Mouse (Mus musculus) MEL (cell line): ENCODE results near the gene Fermt3. TPM values are rescaled to one million over a fixed set of nuclear protein-coding genes. Genes with fewer than 3 reads are reported as not detected.

ENCODE experiments used
- DNase-seq: peaks from one replicate; pipeline ENCODE4 v3.0.0; 2011; ENCODE audit warnings: low read depth, low spot score
- H3K27ac ChIP-seq: 2 replicates; pipeline ENCODE4 v1.5.1; 2012; ENCODE audit warnings: low read depth, mild to moderate bottlenecking, control low read depth, low read length, moderate library complexity; ENCODE audit not compliant: control insufficient read depth
- H3K27me3 ChIP-seq, 2 experiments: fragments of 150-350 bp in 1 of 2; sonication (generic) in 1 of 2; 2 replicates each; pipeline ENCODE4 v1.6.1; 2012; ENCODE audit warnings: low read length in 2 of 2, mild to moderate bottlenecking in 2 of 2, improper control_type of control experiment in 1 of 2, moderate library complexity in 1 of 2; ENCODE audit not compliant: insufficient read depth in 2 of 2, control insufficient read depth in 1 of 2
- H3K36me3 ChIP-seq, 2 experiments: 2 replicates each; pipeline ENCODE4 v1.6.1; 2012 to 2014; ENCODE audit warnings: low read length in 2 of 2, improper control_type of control experiment in 1 of 2, inconsistent platforms in 1 of 2, mild to moderate bottlenecking in 1 of 2; ENCODE audit not compliant: insufficient read depth in 2 of 2, control insufficient read depth in 1 of 2
- H3K4me1 ChIP-seq, 2 experiments: fragments of 150-350 bp in 1 of 2; sonication (generic) in 1 of 2; 2 replicates each; pipeline ENCODE4 v1.6.1; 2012; ENCODE audit warnings: low read length in 2 of 2, improper control_type of control experiment in 1 of 2, mild to moderate bottlenecking in 1 of 2; ENCODE audit not compliant: insufficient read depth in 2 of 2, control insufficient read depth in 1 of 2
- H3K4me3 ChIP-seq, 2 experiments: fragments of 150-350 bp in 1 of 2; sonication (generic) in 1 of 2; 2 replicates each; pipeline ENCODE4 v1.5.1; 2012; ENCODE audit warnings: low read depth in 2 of 2, low read length in 2 of 2, mild to moderate bottlenecking in 2 of 2, moderate library complexity in 2 of 2, control low read depth in 1 of 2, improper control_type of control experiment in 1 of 2; ENCODE audit not compliant: control insufficient read depth in 1 of 2, insufficient read depth in 1 of 2
- H3K79me2 ChIP-seq: 2 replicates; pipeline ENCODE4 v1.6.1; 2012; ENCODE audit warnings: mild to moderate bottlenecking, low read length, moderate library complexity; ENCODE audit not compliant: control insufficient read depth, poor library complexity, insufficient read depth
- H3K9ac ChIP-seq: 2 replicates; pipeline ENCODE4 v1.6.1; 2012; ENCODE audit warnings: low read depth, mild to moderate bottlenecking, control low read depth, low read length, moderate library complexity; ENCODE audit not compliant: control insufficient read depth, poor library complexity, severe bottlenecking
- H3K9me3 ChIP-seq: fragments of 150-350 bp; sonication (generic); replicated peaks from 2 replicates; pipeline ENCODE4 v1.6.1; 2012; ENCODE audit warnings: mild to moderate bottlenecking, low read length, improper control_type of control experiment, moderate library complexity; ENCODE audit not compliant: insufficient read depth
- BHLHE40 ChIP-seq: IDR thresholded peaks from 2 replicates; pipeline ENCODE4 v1.6.1; 2012; ENCODE audit warnings: low read depth, mild to moderate bottlenecking, inconsistent platforms, low read length, improper control_type of control experiment, borderline replicate concordance
- CHD1 ChIP-seq: IDR thresholded peaks from 2 replicates; pipeline ENCODE4 v1.6.1; 2012; ENCODE audit warnings: low read depth, mild to moderate bottlenecking, inconsistent platforms, low read length, improper control_type of control experiment
- E2F4 ChIP-seq: IDR thresholded peaks from 2 replicates; pipeline ENCODE4 v1.6.1; 2011; ENCODE audit warnings: low read depth, low read length, improper control_type of control experiment, borderline replicate concordance
- ELF1 ChIP-seq: IDR thresholded peaks from 2 replicates; pipeline ENCODE4 v1.6.1; 2014; ENCODE audit warnings: low read depth, mild to moderate bottlenecking, inconsistent platforms, low read length, improper control_type of control experiment, moderate library complexity
- ETS1 ChIP-seq: IDR thresholded peaks from 2 replicates; pipeline ENCODE4 v1.6.1; 2012; ENCODE audit warnings: low read depth, mild to moderate bottlenecking, inconsistent platforms, low read length, improper control_type of control experiment, moderate library complexity
- GATA1 ChIP-seq: IDR thresholded peaks from 2 replicates; pipeline ENCODE4 v1.6.1; 2011; ENCODE audit warnings: low read depth, low read length, improper control_type of control experiment
- JUND ChIP-seq: IDR thresholded peaks from 2 replicates; pipeline ENCODE4 v1.6.1; 2011; ENCODE audit warnings: low read depth, mild to moderate bottlenecking, improper control_type of control experiment, low read length
- MAFK ChIP-seq: IDR thresholded peaks from 2 replicates; pipeline ENCODE4 v1.6.1; 2011; ENCODE audit warnings: low read depth, mild to moderate bottlenecking, low read length, improper control_type of control experiment, borderline replicate concordance
- MEF2A ChIP-seq: IDR thresholded peaks from 2 replicates; pipeline ENCODE4 v1.6.1; 2014; ENCODE audit warnings: low read depth, mild to moderate bottlenecking, inconsistent platforms, low read length, improper control_type of control experiment; ENCODE audit not compliant: poor library complexity, insufficient replicate concordance, severe bottlenecking; ENCODE audit errors: extremely low read depth
- MYC ChIP-seq: IDR thresholded peaks from 2 replicates; pipeline ENCODE4 v1.6.1; 2011; ENCODE audit warnings: low read depth, mild to moderate bottlenecking, low read length, improper control_type of control experiment, moderate library complexity
- NRF1 ChIP-seq: IDR thresholded peaks from 2 replicates; pipeline ENCODE4 v1.6.1; 2014; ENCODE audit warnings: low read depth, mild to moderate bottlenecking, inconsistent platforms, low read length, improper control_type of control experiment, moderate library complexity; ENCODE audit not compliant: poor library complexity, insufficient read depth, severe bottlenecking
- POLR2A ChIP-seq, 2 experiments: IDR thresholded peaks; 2 replicates each; pipeline ENCODE4 v1.6.1; 2011 to 2012; ENCODE audit warnings: low read length in 2 of 2, mild to moderate bottlenecking in 2 of 2, control low read depth in 1 of 2, improper control_type of control experiment in 1 of 2, low read depth in 1 of 2, moderate library complexity in 1 of 2; ENCODE audit not compliant: control insufficient read depth in 1 of 2, insufficient read depth in 1 of 2, poor library complexity in 1 of 2
- POLR2AphosphoS5 ChIP-seq: IDR thresholded peaks from 2 replicates; pipeline ENCODE4 v1.6.1; 2012; ENCODE audit warnings: low read depth, borderline replicate concordance, mild to moderate bottlenecking, inconsistent platforms, low read length, moderate library complexity, mixed read lengths
- RCOR1 ChIP-seq: IDR thresholded peaks from 2 replicates; pipeline ENCODE4 v1.6.1; 2012; ENCODE audit warnings: low read depth, mild to moderate bottlenecking, inconsistent platforms, low read length, improper control_type of control experiment
- SMC3 ChIP-seq: IDR thresholded peaks from 2 replicates; pipeline ENCODE4 v1.6.1; 2011; ENCODE audit warnings: low read depth, low read length, improper control_type of control experiment
- USF2 ChIP-seq, 2 experiments: IDR thresholded peaks; 2 replicates each; pipeline ENCODE4 v1.6.1; 2011 to 2012; ENCODE audit warnings: improper control_type of control experiment in 2 of 2, low read length in 2 of 2, borderline replicate concordance in 1 of 2, inconsistent platforms in 1 of 2, low read depth in 1 of 2, mild to moderate bottlenecking in 1 of 2; ENCODE audit not compliant: insufficient read depth in 1 of 2
- ZC3H11A ChIP-seq: IDR thresholded peaks from 2 replicates; pipeline ENCODE4 v1.6.1; 2012; ENCODE audit warnings: low read depth, mild to moderate bottlenecking, inconsistent platforms, low read length, improper control_type of control experiment
- ZKSCAN1 ChIP-seq: IDR thresholded peaks from 2 replicates; pipeline ENCODE4 v1.6.1; 2012; ENCODE audit warnings: low read depth, mild to moderate bottlenecking, inconsistent platforms, low read length, improper control_type of control experiment, moderate library complexity
- ZMIZ1 ChIP-seq: IDR thresholded peaks from 2 replicates; pipeline ENCODE4 v1.6.1; 2012; ENCODE audit warnings: low read depth, mild to moderate bottlenecking, inconsistent platforms, low read length, improper control_type of control experiment, moderate library complexity
- ZNF384 ChIP-seq: IDR thresholded peaks from 2 replicates; pipeline ENCODE4 v1.6.1; 2012; ENCODE audit warnings: low read depth, mild to moderate bottlenecking, inconsistent platforms, low read length, improper control_type of control experiment
- polyA plus RNA-seq, 2 experiments: library from polyadenylated mRNA; stranded (reverse) in 1 of 2; unstranded in 1 of 2; fragments of >175 nt in 1 of 2; fragments of >200 nt in 1 of 2; gene quantifications; 2 replicates each; pipeline versions ENCODE4 v1.2.1 to v1.2.4; 2012; ENCODE audit warnings: low replicate concordance in 2 of 2, low read depth in 1 of 2; ENCODE audit not compliant: insufficient read length in 2 of 2, insufficient read depth in 1 of 2, missing spikeins in 1 of 2
- total RNA-seq: library from RNA; depleted of rRNA; stranded (reverse); fragments of 300-350 nt; gene quantifications from 2 replicates; pipeline ENCODE4 v1.2.3, GENCODE M21; 2012

Fermt3 gene
- total and polyA plus RNA-seq, 3 experiments: 244 to 329 (median 327) TPM

GRCm38 (mm10) chr19:6983621-6984020 is 35.6 kb downstream of the Fermt3 start:
- Histone ChIP-seq H3K27me3 (no peaks in the 10 kb centered on the region), H3K4me3 (no peak overlapping the region), H3K36me3 (peaks cover 0 to 15% of the 10 kb centered on the region in 2 experiments; a peak in 2 of 4 replicates), H3K27ac (no peak overlapping the region), H3K9me3 (no peaks in the 10 kb centered on the region), H3K9ac (no peak overlapping the region), H3K4me1 (peaks cover 11 to 22% of the 10 kb centered on the region in 2 experiments), H3K79me2 (peaks cover 13% of the 10 kb centered on the region; the same call in 1 of the 2 replicates)
- TF ChIP-seq POLR2A (IDR thresholded peaks at IDR 0.05; ENCODE audit: control insufficient read depth in 1 of 2, insufficient read depth in 1 of 2, low read depth in 1 of 2, low read length in 2 of 2, poor library complexity in 1 of 2) (no peak), GATA1 (no peak), ZC3H11A (no peak), MAFK (no peak), USF2 (IDR thresholded peaks at IDR 0.05; ENCODE audit: borderline replicate concordance in 1 of 2, insufficient read depth in 1 of 2, low read depth in 1 of 2, low read length in 2 of 2) (no peak), E2F4 (no peak), JUND (no peak), ELF1 (no peak)
- DNase-seq: no peak

GRCm38 (mm10) chr19:6981465-6981864 is 37.8 kb downstream of the Fermt3 start:
- 0 out of 2 replicates have a peak, but pooled peaks have one; percentile 4 for TF ChIP-seq ZMIZ1
- TF ChIP-seq POLR2AphosphoS5: no peak
- Histone ChIP-seq H3K27ac (no peak overlapping the region), H3K4me3 (peak overlapping the region in 1 of 2 experiments; percentile 60; a peak in 2 of 4 replicates), H3K27me3 (no peaks in the 10 kb centered on the region), H3K36me3 (peaks cover 0 to 24% of the 10 kb centered on the region in 2 experiments; a peak in 2 of 4 replicates), H3K9ac (peak overlapping the region; percentile 75), H3K4me1 (peaks cover under 1 to 22% of the 10 kb centered on the region in 2 experiments), H3K79me2 (peaks cover 26% of the 10 kb centered on the region), H3K9me3 (no peaks in the 10 kb centered on the region)
- DNase-seq: no peak

DNA sequence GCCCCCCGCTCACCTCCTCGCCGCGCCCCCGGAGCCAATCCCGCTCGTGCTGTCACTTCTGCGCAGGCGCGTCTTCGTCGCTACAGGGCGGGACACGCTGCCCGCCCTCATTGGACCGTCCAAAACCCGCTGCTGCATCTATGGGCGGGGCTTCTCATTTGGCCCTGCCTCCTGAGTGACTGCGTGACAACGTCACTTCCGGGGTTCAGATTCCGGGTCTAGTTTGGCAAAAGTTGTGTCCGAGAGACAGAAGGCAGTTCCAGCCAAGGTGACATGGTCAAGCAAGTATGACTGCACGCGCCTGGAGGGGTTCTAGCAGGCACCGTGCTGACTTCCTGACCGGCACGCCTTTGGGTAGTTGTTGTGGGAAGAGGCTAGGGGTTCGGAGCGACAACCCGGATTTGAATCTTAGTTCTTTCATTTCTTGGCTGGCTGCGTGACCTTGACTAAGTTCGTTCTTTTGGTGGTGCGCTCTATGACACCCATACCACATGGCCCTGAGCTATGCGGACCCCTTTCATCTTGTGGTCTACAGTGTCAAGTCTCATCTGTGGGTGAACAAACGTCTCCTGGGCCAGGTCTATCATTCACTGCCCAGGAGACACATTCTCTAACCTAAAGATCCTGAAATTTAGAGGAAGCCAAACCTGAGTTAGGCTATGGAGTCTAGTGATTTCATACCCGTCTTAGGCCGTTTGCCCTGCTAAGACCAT is 38.7 kb downstream of the Fermt3 start, which contains the start of gene Fkbp2:
Gene Fkbp2, minus strand, starts transcription at position 121 of the 713 bp plus-strand sequence.
- peak within 1 kb of the TSS; percentile 60 to 77 for H3K4me3 ChIP-seq
- H3K27me3 ChIP-seq: no peaks in the 10 kb centered on the region
- H3K9me3 ChIP-seq: no peaks in the 10 kb centered on the region
- peak; percentile 98 for DNase-seq
- peak within 1 kb of the TSS; percentile 74 for H3K27ac ChIP-seq
- peak within 1 kb of the TSS; percentile 75 for H3K9ac ChIP-seq
- H3K36me3 ChIP-seq: peaks cover 0 to 23% of the 10 kb centered on the region in 2 experiments; a peak in 2 of 4 replicates
- H3K4me1 ChIP-seq: peaks cover 0 to 19% of the 10 kb centered on the region in 2 experiments; a peak in 2 of 4 replicates
- H3K79me2 ChIP-seq: peaks cover 35% of the 10 kb centered on the region
- peak; percentile 72 for TF ChIP-seq MYC
- peak; percentile 61; the same call in 1 of the 2 replicates for TF ChIP-seq E2F4
- TF ChIP-seq BHLHE40: no peak
- TF ChIP-seq ZNF384: no peak
- no peak for TF ChIP-seq GATA1
- peak; percentile 49; the same call in 1 of the 2 replicates for TF ChIP-seq ETS1
- TF ChIP-seq SMC3: no peak
- TF ChIP-seq USF2 (IDR thresholded peaks at IDR 0.05; ENCODE audit: borderline replicate concordance in 1 of 2, insufficient read depth in 1 of 2, low read depth in 1 of 2, low read length in 2 of 2): no peak
- no peak for TF ChIP-seq ZKSCAN1
- no peak for TF ChIP-seq JUND
- TF ChIP-seq RCOR1: no peak
- TF ChIP-seq POLR2AphosphoS5: peak; percentile 46; the same call in 1 of the 2 replicates
- no peak for TF ChIP-seq ZC3H11A
- TF ChIP-seq CHD1: no peak
- TF ChIP-seq NRF1: peak; percentile 84
- TF ChIP-seq MEF2A: no peak
- TF ChIP-seq POLR2A (IDR thresholded peaks at IDR 0.05; ENCODE audit: control insufficient read depth in 1 of 2, insufficient read depth in 1 of 2, low read depth in 1 of 2, low read length in 2 of 2, poor library complexity in 1 of 2): peak; percentile 90 to 97
- TF ChIP-seq ZMIZ1: peak; percentile 96
